Mouse (Mus musculus) left cerebral cortex, postnatal 10 days (tissue): ENCODE data around the gene Rhobtb1. TPM values are rescaled to one million over a fixed set of nuclear protein-coding genes. Genes with fewer than 3 reads are reported as not detected.
A peak's percentile ranks its signal among the peaks of the same experiment; 100 is the strongest.

Experiments
- DNase-seq, 2 experiments: peaks; one replicate each; pipeline ENCODE4 v3.0.0; 2021 to 2022; ENCODE audit warnings: low spot score in 2 of 2, mixed read lengths in 1 of 2; ENCODE audit errors: extremely low spot score in 1 of 2
- intact Hi-C: fragments of 180-260 bp; cut with DNase I; formaldehyde crosslinking; loops from one replicate; pipeline ENCODE4 v1.15.1; 2025
- total RNA-seq, 2 experiments: library from RNA; stranded (reverse); gene quantifications; 2 replicates each; pipeline ENCODE4 v1.2.3; 2021

Rhobtb1 gene
- total RNA-seq, result 10 to 100 TPM; 10.0 to 14.4 TPM

GRCm38 (mm10) chr10:69151045-69151444, at the start of gene Rhobtb1:
Gene Rhobtb1, plus strand, starts transcription at chr10:69151434.
- DNase-seq, result no peak
- intact Hi-C loops, result no loop called here

GRCm38 (mm10) chr10:69101988-69102387, 49.2 kb upstream of the Rhobtb1 start:
- intact Hi-C loops, result loop anchor here (10.0 kb wide), 1 partner anchor 197 kb away; no protein-coding TSS in a partner anchor
- peak; percentile 40 to 41 for DNase-seq

GRCm38 (mm10) chr10:69104143-69104882, 46.9 kb upstream of the Rhobtb1 start:
- intact Hi-C loops, result loop anchor here (10.0 kb wide), 1 partner anchor 200 kb away; no protein-coding TSS in a partner anchor
- DNase-seq, result no peak

GRCm38 (mm10) chr10:69104883-69105225, 46.4 kb upstream of the Rhobtb1 start:
- DNase-seq, result no peak
- intact Hi-C loops, result loop anchor here (10.0 kb wide), 1 partner anchor 200 kb away; no protein-coding TSS in a partner anchor

GRCm38 (mm10) chr10:69106796-69107195, 44.4 kb upstream of the Rhobtb1 start:
- intact Hi-C loops, result loop anchor here (10.0 kb wide), 1 partner anchor 202 kb away; no protein-coding TSS in a partner anchor
- DNase-seq, result no peak

- no peak for DNase-seq
- intact Hi-C loops, result loop anchor here (10.0 kb wide), 1 partner anchor 202 kb away; no protein-coding TSS in a partner anchor
Measured at GRCm38 (mm10) chr10:69107253-69107652, 44.0 kb upstream of the Rhobtb1 start.

GRCm38 (mm10) chr10:69114384-69114783, 36.9 kb upstream of the Rhobtb1 start:
- DNase-seq, result no peak
- intact Hi-C loops, result no loop called here

GRCm38 (mm10) chr10:69117996-69118395, 33.2 kb upstream of the Rhobtb1 start:
- intact Hi-C loops, result no loop called here
- no peak for DNase-seq

GRCm38 (mm10) chr10:69118893-69119292, 32.3 kb upstream of the Rhobtb1 start:
- no peak for DNase-seq
- intact Hi-C loops, result no loop called here

- DNase-seq, result no peak
- intact Hi-C loops, result no loop called here
Measured at GRCm38 (mm10) chr10:69119456-69119855, 31.8 kb upstream of the Rhobtb1 start.

GRCm38 (mm10) chr10:69126546-69126945, 24.7 kb upstream of the Rhobtb1 start:
- intact Hi-C loops, result no loop called here
- DNase-seq, result no peak

GRCm38 (mm10) chr10:69128531-69128930, 22.7 kb upstream of the Rhobtb1 start:
- intact Hi-C loops, result no loop called here
- no peak for DNase-seq

GRCm38 (mm10) chr10:69130613-69131012, 20.6 kb upstream of the Rhobtb1 start:
- intact Hi-C loops, result no loop called here
- no peak for DNase-seq

GRCm38 (mm10) chr10:69134356-69134755, 16.9 kb upstream of the Rhobtb1 start:
- intact Hi-C loops, result no loop called here
- no peak for DNase-seq

- intact Hi-C loops, result no loop called here
- no peak for DNase-seq
Measured at GRCm38 (mm10) chr10:69136241-69136828, 14.9 kb upstream of the Rhobtb1 start.

- no peak for DNase-seq
- intact Hi-C loops, result no loop called here
Measured at GRCm38 (mm10) chr10:69149252-69149651, 2.0 kb upstream of the Rhobtb1 start.

- intact Hi-C loops, result no loop called here
- DNase-seq, result no peak
Measured at GRCm38 (mm10) chr10:69152971-69153370, 1.7 kb downstream of the Rhobtb1 start.

- DNase-seq, result no peak
- intact Hi-C loops, result no loop called here
Measured at GRCm38 (mm10) chr10:69155428-69156175, 4.4 kb downstream of the Rhobtb1 start.

- DNase-seq, result no peak
- intact Hi-C loops, result no loop called here
Measured at GRCm38 (mm10) chr10:69156462-69156861, 5.2 kb downstream of the Rhobtb1 start.

GRCm38 (mm10) chr10:69157471-69157870, 6.2 kb downstream of the Rhobtb1 start:
- intact Hi-C loops, result no loop called here
- DNase-seq, result no peak
